Mouse (Mus musculus): ENCODE data around the gene Afdn. TPM values are rescaled to one million over a fixed set of nuclear protein-coding genes. Genes with fewer than 3 reads are reported as not detected.

Gene Afdn
- polyA plus RNA-seq, 1 experiment from 2014 or later = 123 TPM

GRCm38 (mm10) chr17:13856429-13857090, 96.2 kb downstream of the Afdn start:
- Histone ChIP-seq H3K36me3 (ENCODE audit: control insufficient read depth, insufficient read depth, low read length) (peaks cover 8% of the 10 kb centered on the region; the same call in 1 of the 2 replicates), H3K4me1 (ENCODE audit: control insufficient read depth, insufficient read depth, low read length) (no peaks in the 10 kb centered on the region), H3K4me3 (ENCODE audit: low read depth, low read length) (no peak overlapping the region), H3K27ac (ENCODE audit: low read depth, low read length) (no peak overlapping the region), H3K27me3 (ENCODE audit: control insufficient read depth, insufficient read depth, low read length) (no peaks in the 10 kb centered on the region), H3K4me2 (no peak overlapping the region), H3K9me3 (ENCODE audit: control insufficient read depth, low read length) (no peaks in the 10 kb centered on the region), H3K9ac (ENCODE audit: low read length) (no peak overlapping the region)
- 92% methylated on average over 5 of the region's 5 CpGs for WGBS
- ATAC-seq (ENCODE audit: low FRiP score) (no peak), DNase-seq (ENCODE audit: low spot score, missing footprints) (no peak)

- WGBS = 96% methylated on average over 5 of the region's 5 CpGs
- peaks cover 10% of the 10 kb centered on the region for H3K36me3 ChIP-seq (ENCODE audit: control insufficient read depth, insufficient read depth, low read length)
- H3K9ac ChIP-seq (ENCODE audit: low read length) = no peak overlapping the region
- ATAC-seq (ENCODE audit: low FRiP score) (no peak), DNase-seq (ENCODE audit: low spot score, missing footprints) (peak; percentile 72)
- no peak overlapping the region for H3K27ac ChIP-seq (ENCODE audit: low read depth, low read length)
- no peaks in the 10 kb centered on the region for H3K27me3 ChIP-seq (ENCODE audit: control insufficient read depth, insufficient read depth, low read length)
- H3K4me3 ChIP-seq (ENCODE audit: low read depth, low read length) = no peak overlapping the region
- no peak overlapping the region for H3K4me2 ChIP-seq
- no peaks in the 10 kb centered on the region for H3K9me3 ChIP-seq (ENCODE audit: control insufficient read depth, low read length)
- no peaks in the 10 kb centered on the region for H3K4me1 ChIP-seq (ENCODE audit: control insufficient read depth, insufficient read depth, low read length)
Measured at GRCm38 (mm10) chr17:13865340-13865739, 105.0 kb downstream of the Afdn start.

- Histone ChIP-seq H3K27ac (ENCODE audit: low read depth, low read length) (no peak overlapping the region), H3K27me3 (ENCODE audit: control insufficient read depth, insufficient read depth, low read length) (no peaks in the 10 kb centered on the region), H3K9ac (ENCODE audit: low read length) (no peak overlapping the region), H3K4me1 (ENCODE audit: control insufficient read depth, insufficient read depth, low read length) (no peaks in the 10 kb centered on the region), H3K4me2 (no peak overlapping the region), H3K36me3 (ENCODE audit: control insufficient read depth, insufficient read depth, low read length) (peaks cover 10% of the 10 kb centered on the region), H3K4me3 (ENCODE audit: low read depth, low read length) (no peak overlapping the region), H3K9me3 (ENCODE audit: control insufficient read depth, low read length) (no peaks in the 10 kb centered on the region)
- 83% methylated on average over 3 of the region's 3 CpGs for WGBS
- DNase-seq (ENCODE audit: low spot score, missing footprints) (peak; percentile 68), ATAC-seq (ENCODE audit: low FRiP score) (no peak)
Measured at GRCm38 (mm10) chr17:13866951-13867351, 106.6 kb downstream of the Afdn start.

GRCm38 (mm10) chr17:13867475-13867874, 107.1 kb downstream of the Afdn start:
- H3K9ac ChIP-seq (ENCODE audit: low read length) = no peak overlapping the region
- no peaks in the 10 kb centered on the region for H3K9me3 ChIP-seq (ENCODE audit: control insufficient read depth, low read length)
- no peaks in the 10 kb centered on the region for H3K27me3 ChIP-seq (ENCODE audit: control insufficient read depth, insufficient read depth, low read length)
- 78% methylated on average over 6 of the region's 6 CpGs for WGBS
- H3K4me2 ChIP-seq = no peak overlapping the region
- no peak overlapping the region for H3K27ac ChIP-seq (ENCODE audit: low read depth, low read length)
- ATAC-seq (ENCODE audit: low FRiP score) (no peak), DNase-seq (ENCODE audit: low spot score, missing footprints) (peak; percentile 76)
- H3K4me3 ChIP-seq (ENCODE audit: low read depth, low read length) = no peak overlapping the region
- H3K4me1 ChIP-seq (ENCODE audit: control insufficient read depth, insufficient read depth, low read length) = no peaks in the 10 kb centered on the region
- peaks cover 10% of the 10 kb centered on the region for H3K36me3 ChIP-seq (ENCODE audit: control insufficient read depth, insufficient read depth, low read length)

GRCm38 (mm10) chr17:13870236-13870635, 109.9 kb downstream of the Afdn start:
- no peak for DNase-seq (ENCODE audit: low spot score, missing footprints)
- no peak overlapping the region for H3K9ac ChIP-seq (ENCODE audit: low read length)
- H3K27me3 ChIP-seq (ENCODE audit: control insufficient read depth, insufficient read depth, low read length) = no peaks in the 10 kb centered on the region
- no peaks in the 10 kb centered on the region for H3K9me3 ChIP-seq (ENCODE audit: control insufficient read depth, low read length)
- no peak overlapping the region for H3K4me3 ChIP-seq (ENCODE audit: low read depth, low read length)
- H3K36me3 ChIP-seq (ENCODE audit: control insufficient read depth, insufficient read depth, low read length) = peaks cover 5% of the 10 kb centered on the region
- H3K4me2 ChIP-seq = no peak overlapping the region
- no peak for ATAC-seq (ENCODE audit: low FRiP score)
- no peaks in the 10 kb centered on the region for H3K4me1 ChIP-seq (ENCODE audit: control insufficient read depth, insufficient read depth, low read length)
- no peak overlapping the region for H3K27ac ChIP-seq (ENCODE audit: low read depth, low read length)
- WGBS = 87% methylated on average over 1 of the region's 1 CpGs

GRCm38 (mm10) chr17:13874245-13874644, 113.9 kb downstream of the Afdn start:
- Histone ChIP-seq H3K4me1 (ENCODE audit: control insufficient read depth, insufficient read depth, low read length) (no peaks in the 10 kb centered on the region), H3K36me3 (ENCODE audit: control insufficient read depth, insufficient read depth, low read length) (0 out of 2 replicates have a peak, but pooled peaks cover 3% of the 10 kb centered on the region), H3K4me3 (ENCODE audit: low read depth, low read length) (no peak overlapping the region), H3K9ac (ENCODE audit: low read length) (no peak overlapping the region), H3K4me2 (no peak overlapping the region), H3K27me3 (ENCODE audit: control insufficient read depth, insufficient read depth, low read length) (no peaks in the 10 kb centered on the region), H3K27ac (ENCODE audit: low read depth, low read length) (no peak overlapping the region), H3K9me3 (ENCODE audit: control insufficient read depth, low read length) (no peaks in the 10 kb centered on the region)
- WGBS = 94% methylated on average over 1 of the region's 1 CpGs
- DNase-seq (ENCODE audit: low spot score, missing footprints) (no peak), ATAC-seq (ENCODE audit: low FRiP score) (no peak)

- H3K27ac ChIP-seq (ENCODE audit: low read depth, low read length) = no peak overlapping the region
- H3K4me3 ChIP-seq (ENCODE audit: low read depth, low read length) = no peak overlapping the region
- H3K36me3 ChIP-seq (ENCODE audit: control insufficient read depth, insufficient read depth, low read length) = peaks cover 7% of the 10 kb centered on the region; the same call in 1 of the 2 replicates
- H3K27me3 ChIP-seq (ENCODE audit: control insufficient read depth, insufficient read depth, low read length) = no peaks in the 10 kb centered on the region
- DNase-seq (ENCODE audit: low spot score, missing footprints) (no peak), ATAC-seq (ENCODE audit: low FRiP score) (no peak)
- H3K9me3 ChIP-seq (ENCODE audit: control insufficient read depth, low read length) = no peaks in the 10 kb centered on the region
- no peak overlapping the region for H3K4me2 ChIP-seq
- H3K4me1 ChIP-seq (ENCODE audit: control insufficient read depth, insufficient read depth, low read length) = no peaks in the 10 kb centered on the region
- H3K9ac ChIP-seq (ENCODE audit: low read length) = no peak overlapping the region
Measured at GRCm38 (mm10) chr17:13877460-13877859, 117.1 kb downstream of the Afdn start.

- no peak for DNase-seq (ENCODE audit: low spot score, missing footprints)
- Histone ChIP-seq H3K4me3 (ENCODE audit: low read depth, low read length) (no peak overlapping the region), H3K27me3 (ENCODE audit: control insufficient read depth, insufficient read depth, low read length) (no peaks in the 10 kb centered on the region), H3K36me3 (ENCODE audit: control insufficient read depth, insufficient read depth, low read length) (peaks cover 9% of the 10 kb centered on the region; the same call in 1 of the 2 replicates), H3K4me2 (no peak overlapping the region), H3K27ac (ENCODE audit: low read depth, low read length) (no peak overlapping the region), H3K4me1 (ENCODE audit: control insufficient read depth, insufficient read depth, low read length) (no peaks in the 10 kb centered on the region), H3K9me3 (ENCODE audit: control insufficient read depth, low read length) (no peaks in the 10 kb centered on the region), H3K9ac (ENCODE audit: low read length) (no peak overlapping the region)
- 90% methylated on average over 1 of the region's 1 CpGs for WGBS
- ATAC-seq (ENCODE audit: low FRiP score) = no peak
Measured at GRCm38 (mm10) chr17:13879731-13880130, 119.4 kb downstream of the Afdn start.

GRCm38 (mm10) chr17:13883540-13883939, 123.2 kb downstream of the Afdn start:
- Histone ChIP-seq H3K9me3 (ENCODE audit: control insufficient read depth, low read length) (no peaks in the 10 kb centered on the region), H3K4me2 (no peak overlapping the region), H3K4me3 (ENCODE audit: low read depth, low read length) (no peak overlapping the region), H3K36me3 (ENCODE audit: control insufficient read depth, insufficient read depth, low read length) (peaks cover 15% of the 10 kb centered on the region; the same call in 1 of the 2 replicates), H3K9ac (ENCODE audit: low read length) (no peak overlapping the region), H3K27me3 (ENCODE audit: control insufficient read depth, insufficient read depth, low read length) (no peaks in the 10 kb centered on the region), H3K27ac (ENCODE audit: low read depth, low read length) (no peak overlapping the region), H3K4me1 (ENCODE audit: control insufficient read depth, insufficient read depth, low read length) (no peaks in the 10 kb centered on the region)
- DNase-seq (ENCODE audit: low spot score, missing footprints) = no peak
- ATAC-seq (ENCODE audit: low FRiP score) = no peak
- 95% methylated on average over 5 of the region's 5 CpGs for WGBS

All from midbrain, embryonic 11.5 days (tissue).